Mouse (Mus musculus) liver, embryonic 14.5 days (tissue): ENCODE measurements around the gene Gstt3.

ENCODE experiments used
- CTCF ChIP-seq: IDR thresholded peaks from 2 replicates; pipeline ENCODE4 v1.5.1; 2016; ENCODE audit warnings: antibody characterized with exemption, low read depth, control low read depth
- EP300 ChIP-seq: IDR thresholded peaks from 2 replicates; pipeline ENCODE4 v1.6.1; 2016; ENCODE audit warnings: antibody characterized with exemption, low read depth

DNA sequence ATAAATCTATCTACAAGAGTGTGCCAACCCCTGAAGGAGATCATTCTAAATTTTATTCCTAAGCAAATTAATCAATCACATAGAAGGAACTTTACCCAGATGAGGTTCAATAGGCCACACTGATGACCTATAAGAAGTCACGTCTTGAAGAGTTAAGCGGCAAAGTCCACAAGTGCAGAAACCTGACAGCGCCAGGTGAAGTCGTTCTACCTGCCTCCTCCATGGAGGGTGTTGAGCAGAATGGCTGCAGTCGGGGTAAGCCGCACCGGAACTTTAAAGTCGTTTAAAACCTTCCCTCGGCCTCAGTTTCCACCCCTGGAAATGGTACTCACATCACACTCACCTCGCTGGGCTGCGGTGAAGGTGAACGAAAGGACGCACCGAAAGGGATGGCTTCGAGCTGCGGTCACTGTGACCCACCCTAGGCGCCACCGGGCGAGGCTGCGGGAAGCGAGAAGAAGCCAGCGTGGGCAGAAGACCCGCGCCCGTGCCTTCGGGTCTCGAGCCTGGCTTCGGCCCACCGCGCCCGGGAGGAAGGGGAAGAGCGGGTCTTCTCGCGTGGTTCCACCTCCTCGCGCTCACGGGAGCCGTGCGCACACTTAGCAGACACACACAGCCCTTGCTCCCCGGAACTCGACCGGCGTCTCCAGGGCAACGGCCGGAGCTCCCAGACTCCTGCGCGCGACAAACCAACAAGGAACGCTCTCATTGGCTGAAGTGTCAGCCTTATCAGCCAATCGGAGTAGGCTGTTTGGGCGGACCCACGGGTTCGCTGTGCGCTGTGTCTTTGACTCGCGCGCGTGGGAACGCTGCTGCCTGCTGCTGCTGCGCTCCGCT lies 17.3 kb downstream of the Gstt3 start, which contains the start of gene Cabin1:
- TF ChIP-seq CTCF (0 out of 2 replicates have a peak, but pooled peaks have one; percentile 13), EP300 (no peak)
